In the genomic region with DNA sequence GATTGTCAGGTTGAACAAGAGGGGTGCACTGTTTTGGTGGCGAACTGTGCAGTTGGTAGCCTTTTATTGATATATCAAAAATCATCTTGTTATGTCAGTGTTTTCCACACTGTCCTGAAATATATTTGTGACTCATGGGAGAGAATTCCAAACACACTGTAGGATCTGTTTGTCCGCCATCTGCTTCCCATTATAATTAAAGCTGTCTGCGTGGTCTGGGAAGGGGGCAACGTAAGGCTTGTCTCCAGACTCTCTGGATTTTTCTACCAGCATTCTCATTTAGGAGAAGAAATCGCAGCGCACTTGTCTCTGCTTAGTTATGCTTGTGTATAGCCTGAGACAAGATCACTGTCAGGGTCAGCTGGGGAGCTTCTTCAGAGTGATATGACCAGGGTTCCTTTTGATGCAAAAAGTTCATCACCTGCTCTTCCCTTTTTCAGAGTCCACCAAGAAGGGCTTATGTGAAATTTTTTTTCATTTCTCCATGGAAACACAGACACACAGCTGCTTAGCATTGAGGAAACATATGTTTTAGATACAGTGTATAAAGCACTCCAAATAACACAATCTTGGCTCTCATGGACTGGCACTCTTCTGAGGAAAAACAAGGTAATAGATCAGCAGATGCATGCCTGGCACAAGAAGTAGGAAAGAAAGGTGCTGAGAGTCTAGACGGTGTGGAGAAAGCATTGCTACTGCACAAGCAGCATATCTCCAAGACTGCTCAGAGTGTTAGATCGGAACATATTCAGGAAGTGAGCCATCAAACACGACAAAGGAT, we compare ENCODE assay signal across 16 mouse cellular contexts.
DNase-seq lines count a peak whose midpoint lies in the region; ATAC-seq and TF ChIP-seq lines count a peak whose summit lies in the region.
"Had no signal": no experiment of that assay in that cellular context is flagged by ENCODE, and none has a peak within 500 bp of the region (broad histone marks: within the 10 kb centered on the region; RNA-seq: fewer than 3 reads in every experiment).

No protein-coding gene starts in this region.

- no peaks in the 10 kb centered on the region for H3K27me3 ChIP-seq in forebrain, embryonic 13.5 days
- H3K27me3 ChIP-seq in forebrain, embryonic 10.5 days (ENCODE audit: poor library complexity, severe bottlenecking) = no peaks in the 10 kb centered on the region
- H3K27me3 ChIP-seq in stomach, embryonic 16.5 days (ENCODE audit: control insufficient read depth, insufficient read depth, low read length) = no peaks in the 10 kb centered on the region
- no peaks in the 10 kb centered on the region for H3K27me3 ChIP-seq in stomach, postnatal 0 days (ENCODE audit: control insufficient read depth, insufficient read depth, low read length)
- H3K27me3 ChIP-seq: midbrain, embryonic 15.5 days; stomach, embryonic 15.5 days had no signal

- no peaks in the 10 kb centered on the region for H3K9me3 ChIP-seq in forebrain, embryonic 13.5 days (replicated peaks)
- H3K9me3 ChIP-seq in forebrain, embryonic 10.5 days = no peaks in the 10 kb centered on the region
- H3K9me3 ChIP-seq in stomach, embryonic 16.5 days (replicated peaks; ENCODE audit: control insufficient read depth, low read length) = no peaks in the 10 kb centered on the region
- no peaks in the 10 kb centered on the region for H3K9me3 ChIP-seq in stomach, postnatal 0 days (ENCODE audit: control insufficient read depth, low read length)
- H3K9me3 ChIP-seq: midbrain, embryonic 15.5 days; stomach, embryonic 15.5 days had no signal

- peaks cover 3% of the 10 kb centered on the region; the same call in 1 of the 2 replicates for H3K4me1 ChIP-seq in forebrain, embryonic 13.5 days
- no peaks in the 10 kb centered on the region for H3K4me1 ChIP-seq in forebrain, embryonic 10.5 days
- no peaks in the 10 kb centered on the region for H3K4me1 ChIP-seq in stomach, embryonic 16.5 days (ENCODE audit: control insufficient read depth, insufficient read depth, low read length)
- H3K4me1 ChIP-seq in stomach, postnatal 0 days (replicated peaks; ENCODE audit: control insufficient read depth, insufficient read depth) = no peaks in the 10 kb centered on the region
- H3K4me1 ChIP-seq: midbrain, embryonic 15.5 days; stomach, embryonic 15.5 days had no signal

- intact Hi-C loops in heart, postnatal 14 days (cut with DNase I) = no loop called here

- H3K36me3 ChIP-seq in forebrain, embryonic 13.5 days (ENCODE audit: poor library complexity, severe bottlenecking) = no peaks in the 10 kb centered on the region
- no peaks in the 10 kb centered on the region for H3K36me3 ChIP-seq in forebrain, embryonic 10.5 days (replicated peaks)
- peaks cover 6% of the 10 kb centered on the region; the same call in 1 of the 2 replicates for H3K36me3 ChIP-seq in stomach, embryonic 16.5 days (ENCODE audit: control insufficient read depth, insufficient read depth, low read length)
- H3K36me3 ChIP-seq in stomach, postnatal 0 days (ENCODE audit: control insufficient read depth, insufficient read depth, low read length) = peaks cover 5% of the 10 kb centered on the region
- H3K36me3 ChIP-seq: midbrain, embryonic 15.5 days; stomach, embryonic 15.5 days had no signal

- DNase-seq in forebrain, embryonic 10.5 days (ENCODE audit: extremely low spot score, low spot score) = no peak
- DNase-seq in stomach, postnatal 0 days (ENCODE audit: low spot score) = no peak
- DNase-seq in forelimb bud, embryonic 11.5 days (ENCODE audit: low read depth, low spot score) = peak; percentile 56
- DNase-seq in heart, postnatal 14 days = no peak
- no peak for DNase-seq in adrenal gland, postnatal 4 days (ENCODE audit: low spot score in 2 of 2)
- DNase-seq: cerebellum, postnatal 25 days; heart, adult 2 months; lung, postnatal 36 days; right cerebral cortex, postnatal 4 days had no signal

- peak; percentile 44; the same call in 1 of the 2 replicates for ATAC-seq in forebrain, embryonic 13.5 days
- no peak for ATAC-seq in stomach, embryonic 16.5 days (ENCODE audit: insufficient read depth, low FRiP score)
- no peak for ATAC-seq in stomach, postnatal 0 days (ENCODE audit: low FRiP score, low TSS enrichment)
- ATAC-seq in cerebellum, adult (ENCODE audit: insufficient number of reproducible peaks, low FRiP score, low TSS enrichment) = no peak
- ATAC-seq: intestine, postnatal 0 days; midbrain, embryonic 15.5 days had no signal

- 84% methylated on average over 9 of the region's 9 CpGs for WGBS in forebrain, embryonic 13.5 days
- WGBS in forebrain, embryonic 10.5 days = 82% methylated on average over 9 of the region's 9 CpGs
- WGBS in stomach, embryonic 16.5 days = 64% methylated on average over 9 of the region's 9 CpGs
- WGBS in stomach, postnatal 0 days = 69% methylated on average over 9 of the region's 9 CpGs

- H3K4me2 ChIP-seq in forebrain, embryonic 13.5 days = no peak overlapping the region
- H3K4me2 ChIP-seq in stomach, embryonic 16.5 days (ENCODE audit: low read depth, low read length) = no peak overlapping the region
- no peak overlapping the region for H3K4me2 ChIP-seq in stomach, postnatal 0 days (replicated peaks; ENCODE audit: low read depth)
- H3K4me2 ChIP-seq: midbrain, embryonic 15.5 days; stomach, embryonic 15.5 days had no signal

- no peak overlapping the region for H3K4me3 ChIP-seq in forebrain, embryonic 13.5 days
- H3K4me3 ChIP-seq in forebrain, embryonic 10.5 days = no peak overlapping the region
- no peak overlapping the region for H3K4me3 ChIP-seq in stomach, embryonic 16.5 days (replicated peaks; ENCODE audit: low read length)
- H3K4me3 ChIP-seq in stomach, postnatal 0 days (ENCODE audit: low read depth, low read length) = no peak overlapping the region
- H3K4me3 ChIP-seq: heart, adult 2 months; midbrain, embryonic 15.5 days; stomach, embryonic 15.5 days had no signal

- H3K27ac ChIP-seq in forebrain, embryonic 13.5 days = no peak overlapping the region
- no peak overlapping the region for H3K27ac ChIP-seq in forebrain, embryonic 10.5 days
- H3K27ac ChIP-seq in stomach, embryonic 16.5 days (ENCODE audit: low read length) = peak overlapping the region; percentile 54
- H3K27ac ChIP-seq in stomach, postnatal 0 days (replicated peaks) = no peak overlapping the region
- H3K27ac ChIP-seq: heart, adult 2 months; liver, embryonic 14.5 days; midbrain, embryonic 15.5 days; stomach, embryonic 15.5 days had no signal

- TF ChIP-seq EP300 in stomach, postnatal 0 days (optimal IDR thresholded peaks at IDR 0.05) = no peak

- H3K9ac ChIP-seq in forebrain, embryonic 13.5 days = no peak overlapping the region
- H3K9ac ChIP-seq in stomach, embryonic 16.5 days (ENCODE audit: low read length) = no peak overlapping the region
- H3K9ac ChIP-seq in stomach, postnatal 0 days (ENCODE audit: low read length) = no peak overlapping the region
- H3K9ac ChIP-seq: liver, embryonic 14.5 days; midbrain, embryonic 15.5 days; stomach, embryonic 15.5 days had no signal

- no peak for TF ChIP-seq CTCF in stomach, postnatal 0 days (IDR thresholded peaks at IDR 0.05; ENCODE audit: low read depth)
